Mouse (Mus musculus) ES-Bruce4 (cell line): ENCODE measurements around the gene Tll2. TPM values are rescaled to one million over a fixed set of nuclear protein-coding genes. Genes with fewer than 3 reads are reported as not detected.
A peak's percentile ranks its signal among the peaks of the same experiment; 100 is the strongest.

Experiments
- H3K27ac ChIP-seq: 2 replicates; pipeline ENCODE4 v1.5.1; 2012; ENCODE audit warnings: low read length, inconsistent platforms; ENCODE audit not compliant: insufficient read depth
- H3K27me3 ChIP-seq: 2 replicates; pipeline ENCODE4 v1.6.1; 2012; ENCODE audit warnings: mild to moderate bottlenecking, low read length, inconsistent platforms; ENCODE audit not compliant: control insufficient read depth, poor library complexity, insufficient read depth, severe bottlenecking
- H3K36me3 ChIP-seq: 2 replicates; pipeline ENCODE4 v1.6.1; 2012; ENCODE audit warnings: inconsistent platforms, mild to moderate bottlenecking, low read length, moderate library complexity; ENCODE audit not compliant: control insufficient read depth, poor library complexity, insufficient read depth, severe bottlenecking
- H3K4me1 ChIP-seq: one replicate; pipeline ENCODE4 v1.8.1; 2011; ENCODE audit warnings: low read length; ENCODE audit not compliant: control insufficient read depth, insufficient read depth
- H3K4me3 ChIP-seq: 2 replicates; pipeline ENCODE4 v1.5.1; 2011; ENCODE audit warnings: low read depth, mild to moderate bottlenecking, low read length
- H3K9ac ChIP-seq: 2 replicates; pipeline ENCODE4 v1.6.1; 2012; ENCODE audit warnings: low read depth, mild to moderate bottlenecking, inconsistent platforms; ENCODE audit not compliant: poor library complexity, severe bottlenecking
- H3K9me3 ChIP-seq: replicated peaks from 2 replicates; pipeline ENCODE4 v1.6.1; 2012; ENCODE audit warnings: mild to moderate bottlenecking, low read length, inconsistent platforms; ENCODE audit not compliant: control insufficient read depth, poor library complexity, insufficient read depth, severe bottlenecking
- CTCF ChIP-seq: IDR thresholded peaks from one replicate; pipeline ENCODE4 v1.8.1; 2011; ENCODE audit warnings: low read depth, low read length
- EP300 ChIP-seq: IDR thresholded peaks from 2 replicates; pipeline ENCODE4 v1.6.1; 2011; ENCODE audit warnings: low read depth, low read length; ENCODE audit not compliant: insufficient read depth
- POLR2A ChIP-seq: IDR thresholded peaks from one replicate; pipeline ENCODE4 v1.8.1; 2011; ENCODE audit warnings: low read length; ENCODE audit not compliant: insufficient read depth
- polyA plus RNA-seq: library from polyadenylated mRNA; stranded (reverse); fragments of >200 nt; gene quantifications from 2 replicates; pipeline ENCODE4 v1.2.4, GENCODE M21; 2011; ENCODE audit warnings: low read depth; ENCODE audit not compliant: missing spikeins, insufficient read depth, insufficient read length

Tll2 gene
- polyA plus RNA-seq, 1 experiment: not detected

GRCm38 (mm10) chr19:41241997-41242396 is 35.4 kb upstream of the Tll2 start:
- no peak overlapping the region for H3K9ac ChIP-seq
- no peak overlapping the region for H3K27ac ChIP-seq
- H3K27me3 ChIP-seq: no peaks in the 10 kb centered on the region
- H3K36me3 ChIP-seq: peaks cover 13% of the 10 kb centered on the region; the same call in 1 of the 2 replicates
- no peaks in the 10 kb centered on the region for H3K9me3 ChIP-seq
- no peak for TF ChIP-seq EP300
- no peak overlapping the region for H3K4me3 ChIP-seq
- H3K4me1 ChIP-seq: no peaks in the 10 kb centered on the region

DNA sequence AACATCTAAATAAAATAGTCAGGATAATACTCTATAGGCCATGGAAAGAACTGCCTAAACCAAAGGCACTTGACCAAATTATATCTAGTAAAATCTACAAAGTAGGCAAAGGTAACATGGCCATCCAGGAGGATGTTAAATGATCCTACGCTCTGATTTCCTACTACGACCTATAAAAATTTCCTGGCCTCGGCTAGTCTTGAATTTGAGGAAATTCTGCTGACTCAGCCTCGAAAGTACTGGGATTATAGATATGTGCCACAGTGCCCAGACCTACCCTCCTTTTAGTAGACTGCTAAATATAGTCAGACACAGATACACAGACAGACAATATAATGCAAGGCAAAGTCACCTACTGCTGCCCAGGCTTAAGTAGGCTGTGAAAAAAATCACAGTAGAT is 27.1 kb upstream of the Tll2 start:
- H3K9me3 ChIP-seq: no peaks in the 10 kb centered on the region
- no peak overlapping the region for H3K4me3 ChIP-seq
- H3K9ac ChIP-seq: no peak overlapping the region
- H3K27ac ChIP-seq: no peak overlapping the region
- no peaks in the 10 kb centered on the region for H3K27me3 ChIP-seq
- H3K36me3 ChIP-seq: peaks cover 15% of the 10 kb centered on the region
- no peak for TF ChIP-seq CTCF
- no peak for TF ChIP-seq EP300
- TF ChIP-seq POLR2A: no peak
- H3K4me1 ChIP-seq: no peaks in the 10 kb centered on the region

- Histone ChIP-seq H3K9me3 (no peaks in the 10 kb centered on the region), H3K27me3 (no peaks in the 10 kb centered on the region; the same call in 1 of the 2 replicates), H3K36me3 (no peaks in the 10 kb centered on the region; the same call in 1 of the 2 replicates), H3K9ac (no peak overlapping the region), H3K4me1 (no peaks in the 10 kb centered on the region), H3K4me3 (no peak overlapping the region), H3K27ac (no peak overlapping the region)
- TF ChIP-seq CTCF (no peak), EP300 (no peak)
Measured at GRCm38 (mm10) chr19:41208326-41208725, 1.7 kb upstream of the Tll2 start.

DNA sequence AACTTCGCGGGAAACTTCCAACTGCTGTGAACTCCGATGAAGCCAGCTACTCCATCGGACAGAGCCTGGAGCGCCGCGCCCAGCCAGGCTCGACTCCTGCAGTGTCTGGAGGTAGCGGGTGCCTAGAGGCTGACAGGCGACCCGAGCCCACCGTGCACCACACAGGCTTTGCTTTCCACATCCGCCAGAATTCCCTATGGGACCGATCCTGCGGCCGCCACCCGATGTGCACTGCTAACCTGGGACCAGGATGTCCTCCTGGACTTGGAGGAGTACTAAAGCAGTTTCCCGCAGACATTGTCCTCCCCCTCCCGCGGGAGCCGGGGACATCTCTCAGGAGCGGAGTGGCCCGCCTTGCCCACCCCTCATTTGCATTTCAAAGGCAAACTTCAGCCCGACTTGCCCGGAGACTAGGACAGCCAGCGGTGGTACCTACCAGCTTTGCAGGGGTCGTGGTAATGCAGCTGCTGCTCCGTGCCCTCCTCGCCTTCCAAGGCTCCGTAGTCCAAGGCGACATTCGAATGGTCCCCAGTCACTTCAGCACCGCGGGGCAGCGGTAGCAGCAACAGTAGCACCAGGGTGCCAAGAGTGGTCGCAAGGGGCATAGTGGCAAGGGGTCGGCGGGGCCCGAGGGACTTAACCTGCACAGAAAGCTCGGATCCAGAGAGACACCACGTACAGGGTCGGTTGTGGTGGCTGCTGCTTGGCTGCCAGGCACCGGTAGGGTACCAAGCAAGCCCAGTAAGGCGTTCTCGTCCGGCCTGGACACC is 409 bp downstream of the Tll2 start:
- no peaks in the 10 kb centered on the region for H3K36me3 ChIP-seq

DNA sequence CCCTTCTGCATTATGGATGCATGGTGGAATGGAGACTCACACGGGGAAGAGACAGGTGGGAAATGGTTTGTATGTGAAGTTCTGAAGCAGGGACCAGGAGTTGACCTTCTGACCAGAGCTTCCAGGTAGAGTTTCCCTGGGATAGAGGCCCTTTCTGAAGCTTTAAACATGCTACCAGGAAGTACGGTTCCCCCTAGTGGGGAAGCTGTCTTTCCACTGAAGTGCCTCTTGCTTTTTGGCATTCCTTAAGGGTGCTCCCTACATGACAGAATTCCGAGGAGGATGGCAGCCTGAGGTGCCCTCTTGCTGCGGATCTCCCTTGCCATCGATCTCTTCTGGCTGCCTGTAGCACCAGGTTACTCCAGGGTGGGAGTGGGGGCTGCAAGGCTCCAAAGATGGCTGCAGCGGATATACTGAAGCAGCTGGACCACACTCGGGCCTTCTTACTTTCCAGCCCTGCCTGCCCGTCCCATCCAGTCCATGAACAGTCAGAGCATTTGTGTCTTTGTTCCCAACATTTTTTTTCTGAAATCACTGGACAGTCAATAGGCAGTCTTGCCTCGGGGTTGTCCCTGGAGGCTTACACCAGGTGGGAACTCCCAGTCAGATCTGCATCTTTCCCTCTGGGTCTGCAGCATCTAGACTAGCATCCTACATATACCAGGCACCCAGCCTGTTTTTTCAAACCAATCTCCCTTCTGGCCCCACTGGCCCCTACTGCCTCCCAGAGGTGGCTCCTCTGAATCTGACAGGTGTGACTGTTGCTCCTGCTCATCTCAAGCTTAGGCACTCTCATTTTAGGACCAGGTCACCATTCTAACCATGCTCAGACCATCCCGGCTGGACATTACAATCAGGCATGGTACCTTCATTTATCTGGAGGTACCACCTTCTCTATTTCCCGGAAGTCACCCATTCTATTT is 2.2 kb downstream of the Tll2 start:
- TF ChIP-seq EP300 (no peak), CTCF (no peak), POLR2A (no peak)
- Histone ChIP-seq H3K4me1 (no peaks in the 10 kb centered on the region), H3K9me3 (no peaks in the 10 kb centered on the region), H3K36me3 (no peaks in the 10 kb centered on the region), H3K27ac (no peak overlapping the region), H3K4me3 (no peak overlapping the region), H3K9ac (no peak overlapping the region), H3K27me3 (no peaks in the 10 kb centered on the region; the same call in 1 of the 2 replicates)

More for the DNA sequence above, 409 bp downstream of the Tll2 start:
- TF ChIP-seq EP300: no peak
- TF ChIP-seq CTCF: no peak
- TF ChIP-seq POLR2A: no peak
- no peaks in the 10 kb centered on the region; the same call in 1 of the 2 replicates for H3K27me3 ChIP-seq
- H3K9me3 ChIP-seq: no peaks in the 10 kb centered on the region
- H3K27ac ChIP-seq: no peak overlapping the region
- H3K4me1 ChIP-seq: no peaks in the 10 kb centered on the region
- peak overlapping the region; percentile 36 for H3K4me3 ChIP-seq
- no peak overlapping the region for H3K9ac ChIP-seq

GRCm38 (mm10) chr19:41197606-41198005 is 9.0 kb downstream of the Tll2 start:
- H3K36me3 ChIP-seq: no peaks in the 10 kb centered on the region
- H3K4me1 ChIP-seq: no peaks in the 10 kb centered on the region
- H3K9ac ChIP-seq: no peak overlapping the region
- TF ChIP-seq EP300: no peak
- TF ChIP-seq CTCF: no peak
- no peak for TF ChIP-seq POLR2A
- H3K27me3 ChIP-seq: no peaks in the 10 kb centered on the region
- no peak overlapping the region for H3K27ac ChIP-seq
- H3K4me3 ChIP-seq: no peak overlapping the region
- no peaks in the 10 kb centered on the region for H3K9me3 ChIP-seq
